Mouse (Mus musculus): ENCODE data around the gene Hsf5.
A peak's percentile ranks its signal among the peaks of the same experiment; 100 is the strongest.

Hsf5 gene

GRCm38 (mm10) chr11:87642865-87643264 lies 25.9 kb downstream of the Hsf5 start:
- DNase-seq, result no peak

DNA sequence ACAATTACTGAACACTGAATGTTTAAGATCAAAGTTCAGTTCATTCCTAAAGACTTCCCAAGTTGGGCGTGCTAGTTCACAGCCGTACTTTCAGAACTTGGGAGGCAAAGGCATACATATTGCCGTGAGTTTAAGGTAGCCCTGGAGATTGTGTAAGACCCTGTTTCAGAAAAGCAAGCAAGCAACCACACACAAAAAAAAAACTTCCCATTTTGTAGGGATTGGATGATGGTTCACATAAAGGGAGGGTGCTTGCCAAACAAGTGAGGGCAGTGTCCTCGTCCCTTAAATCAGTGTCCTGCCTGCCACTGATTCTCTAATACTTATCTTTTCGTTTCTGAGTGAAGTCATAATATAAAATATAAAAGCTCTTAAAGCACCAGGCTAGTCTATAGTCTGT lies 37.7 kb downstream of the Hsf5 start:
- no peak for DNase-seq

GRCm38 (mm10) chr11:87659216-87659615 lies 42.3 kb downstream of the Hsf5 start:
- no peak for DNase-seq

DNA sequence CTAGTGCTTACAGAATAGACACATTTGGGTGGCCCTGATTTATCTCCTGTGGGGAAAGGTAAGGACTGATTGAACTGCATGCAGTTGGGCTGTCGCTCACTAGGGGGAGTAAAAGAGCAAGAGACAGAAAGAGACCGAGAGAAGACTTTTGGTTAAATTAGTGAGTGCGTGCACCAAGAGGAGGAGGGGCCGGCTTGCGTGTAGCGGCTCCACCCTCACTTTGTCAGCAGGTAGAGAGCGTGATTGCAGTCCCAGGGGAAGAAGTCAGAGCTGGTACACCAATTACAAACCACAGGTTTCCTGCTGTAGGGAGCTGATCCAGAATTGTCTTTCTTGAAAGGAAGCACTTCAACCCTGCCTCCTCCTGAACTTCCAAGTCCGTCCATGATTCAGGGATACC lies 45.4 kb downstream of the Hsf5 start, which contains the start of gene Rnf43:
Gene Rnf43 (plus strand): TSS at position 316 of the 400 bp plus-strand sequence.
- DNase-seq, result peak; percentile 83

GRCm38 (mm10) chr11:87662822-87663221 lies 45.9 kb downstream of the Hsf5 start:
- no peak for DNase-seq

GRCm38 (mm10) chr11:87663948-87664347 lies 47.0 kb downstream of the Hsf5 start:
- DNase-seq, result no peak

DNA sequence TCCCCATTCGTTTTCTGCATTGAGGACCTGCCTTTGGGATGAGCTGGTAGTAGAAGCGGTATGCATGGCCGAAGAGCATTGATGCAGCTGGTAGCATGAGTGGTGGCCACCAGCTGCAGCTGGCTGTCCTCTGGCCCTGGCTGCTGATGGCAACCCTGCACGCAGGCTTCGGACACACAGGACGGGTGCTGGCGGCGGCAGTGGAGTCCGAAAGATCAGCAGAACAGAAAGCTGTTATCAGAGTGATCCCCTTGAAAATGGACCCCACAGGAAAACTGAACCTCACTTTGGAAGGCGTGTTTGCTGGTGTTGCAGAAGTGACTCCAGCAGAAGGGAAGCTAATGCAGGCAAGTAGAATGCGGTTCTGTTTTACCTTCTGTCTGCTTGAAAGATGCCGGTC lies 47.6 kb downstream of the Hsf5 start:
- DNase-seq, result no peak

DNA sequence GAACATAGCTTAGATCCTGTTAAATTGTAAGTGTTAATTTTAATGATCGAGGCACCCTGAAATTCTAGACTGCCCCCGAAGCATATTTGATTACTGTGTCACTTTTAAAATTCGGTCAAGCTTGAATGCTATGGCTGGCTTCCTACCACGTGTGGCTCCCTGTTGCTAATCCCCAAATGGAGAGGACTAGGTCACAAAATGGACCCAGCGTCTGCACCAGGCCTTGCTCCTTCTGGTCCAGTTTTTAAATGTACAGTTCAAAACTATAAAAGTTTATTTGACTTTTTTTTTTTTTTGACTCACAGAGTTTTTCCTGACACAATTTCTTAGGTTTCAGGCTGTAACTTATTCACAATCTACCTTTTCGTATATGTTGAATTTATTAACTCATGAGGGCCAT lies 48.3 kb downstream of the Hsf5 start:
- DNase-seq, result no peak

DNA sequence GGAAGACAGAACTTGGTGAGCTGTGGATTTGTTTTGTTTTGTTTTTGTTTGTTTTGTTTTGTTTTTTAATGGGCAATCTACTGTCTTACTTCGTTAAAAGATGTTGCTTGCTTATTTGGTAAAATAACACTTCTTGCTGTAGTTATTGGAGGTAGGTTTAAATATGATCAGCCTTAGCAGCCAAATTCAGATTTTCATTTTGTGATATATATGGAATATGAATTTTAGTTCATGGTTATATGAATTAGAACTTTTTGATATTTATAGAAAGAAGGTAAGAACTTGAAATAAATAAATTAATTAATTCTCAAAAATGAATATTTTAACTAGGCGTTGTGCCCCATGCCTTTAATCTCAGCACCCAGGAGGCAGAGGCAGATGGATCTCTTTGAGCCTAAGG lies 48.7 kb downstream of the Hsf5 start:
- no peak for DNase-seq

DNA sequence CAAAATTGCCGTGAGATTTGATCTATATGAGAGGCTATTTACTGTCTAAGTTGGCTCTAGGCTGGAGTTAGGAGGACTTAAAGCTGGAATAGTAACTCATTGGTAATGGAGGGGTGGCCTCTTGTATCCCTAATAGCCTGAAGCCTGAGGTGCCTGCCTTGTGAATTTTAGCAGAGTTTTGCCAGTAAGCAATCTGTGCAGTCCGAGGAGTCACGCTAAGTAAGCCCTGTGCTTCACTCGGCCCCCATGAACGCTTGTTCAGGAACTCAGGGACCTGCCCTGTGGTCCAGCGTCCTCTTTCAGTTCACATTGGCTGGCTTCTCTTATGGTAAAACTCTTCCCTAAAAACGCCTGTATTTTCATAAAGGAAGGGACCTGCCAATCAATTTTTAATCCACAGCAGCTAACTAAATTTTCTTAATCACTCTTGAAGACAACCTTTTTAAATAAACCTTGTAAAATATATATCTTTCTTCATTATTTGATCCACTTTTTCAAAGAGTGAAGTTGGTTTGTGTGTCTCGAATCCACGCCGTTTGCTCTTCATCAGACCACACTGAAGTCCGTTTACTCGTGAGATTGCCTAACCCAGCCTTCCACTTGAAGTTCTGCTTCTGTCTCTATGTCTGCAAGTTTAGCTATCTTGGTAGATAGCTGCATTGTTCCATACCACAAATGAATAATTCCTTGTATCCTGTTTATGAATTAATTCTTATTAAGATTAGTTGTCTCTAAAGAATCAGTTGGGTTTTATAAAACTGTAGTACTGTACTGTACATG lies 49.5 kb downstream of the Hsf5 start:
- DNase-seq, result no peak

GRCm38 (mm10) chr11:87667107-87668090 lies 50.4 kb downstream of the Hsf5 start:
- DNase-seq, result no peak

GRCm38 (mm10) chr11:87673282-87673681 lies 56.3 kb downstream of the Hsf5 start:
- DNase-seq, result no peak

- no peak for DNase-seq
These were observed 58.6 kb downstream of the Hsf5 start for GRCm38 (mm10) chr11:87675606-87676005.

GRCm38 (mm10) chr11:87677756-87678155 lies 60.8 kb downstream of the Hsf5 start:
- DNase-seq, result no peak

DNA sequence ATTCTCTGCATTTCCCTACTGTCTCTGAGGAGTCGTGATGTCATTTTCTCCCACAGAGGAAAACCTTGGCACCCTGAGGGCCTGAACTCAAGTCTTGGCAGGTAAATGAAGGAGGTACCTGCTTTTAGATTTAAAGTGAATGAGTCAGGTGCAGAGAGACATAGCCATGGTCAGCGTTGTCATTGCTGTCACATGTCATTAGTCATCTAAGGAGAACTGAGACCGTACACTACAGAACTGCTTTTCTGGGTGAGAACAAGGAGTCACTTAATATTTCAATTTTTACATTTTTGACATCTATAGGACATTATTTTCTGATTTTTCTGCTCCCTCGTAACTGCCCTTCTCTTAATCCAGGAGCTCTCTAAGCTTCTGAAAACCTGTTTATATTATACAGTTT lies 61.6 kb downstream of the Hsf5 start:
- DNase-seq, result no peak

DNA sequence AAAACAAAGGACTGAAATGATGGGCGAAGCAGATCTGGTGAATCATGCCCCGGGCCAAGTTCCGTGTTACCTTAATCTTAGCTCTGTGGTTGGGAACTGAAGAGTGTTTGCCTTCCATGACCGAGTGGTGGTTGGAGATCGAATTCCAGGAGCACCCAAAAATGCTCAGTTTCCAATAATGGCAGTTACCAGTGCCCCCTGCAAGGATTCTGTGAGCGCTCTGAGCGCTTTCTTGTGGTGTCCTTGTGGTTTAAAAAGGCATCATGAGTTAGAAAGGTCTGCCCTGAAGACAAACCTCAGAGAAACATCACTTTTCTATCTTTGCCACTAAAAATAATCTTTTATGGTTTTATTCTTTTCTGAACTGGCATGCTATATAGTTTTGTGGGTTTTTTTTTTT lies 62.0 kb downstream of the Hsf5 start:
- DNase-seq, result no peak

GRCm38 (mm10) chr11:87680786-87681185 lies 63.8 kb downstream of the Hsf5 start:
- DNase-seq, result no peak

GRCm38 (mm10) chr11:87682096-87682495 lies 65.1 kb downstream of the Hsf5 start:
- DNase-seq, result no peak

DNA sequence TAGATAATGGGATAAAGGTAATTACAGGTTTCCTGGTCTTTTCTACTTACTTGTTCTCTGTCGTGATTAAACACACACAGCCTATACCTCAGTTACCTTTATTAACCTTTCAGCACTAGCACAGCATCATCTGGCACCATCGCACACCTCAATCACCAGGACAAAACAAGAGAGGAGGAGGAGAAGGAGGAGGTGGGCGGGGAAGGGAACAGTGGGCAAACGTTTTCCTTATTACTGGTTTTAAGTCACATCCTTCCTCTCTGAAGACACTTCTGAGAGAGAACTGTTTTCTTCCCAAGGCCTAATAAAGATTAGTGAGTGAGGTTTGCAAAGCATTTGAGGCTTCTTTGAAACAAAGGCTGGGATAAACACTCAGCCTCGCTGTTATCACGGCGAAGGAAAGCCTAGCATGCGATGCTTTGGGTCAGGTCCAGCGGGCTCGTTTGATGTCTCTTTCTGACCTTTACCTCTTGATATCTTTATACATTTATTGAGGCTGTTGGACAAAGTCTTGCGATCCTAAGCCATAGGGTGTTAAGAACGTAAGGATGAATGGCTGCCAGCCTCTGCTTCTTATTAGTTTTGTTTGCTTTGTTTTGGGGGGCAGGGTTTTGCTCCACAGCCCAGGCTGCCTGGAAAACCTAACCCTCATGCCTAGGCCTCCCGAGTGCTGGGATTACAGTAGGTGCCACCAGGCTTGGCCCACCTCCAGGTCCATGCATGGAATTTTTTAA lies 66.0 kb downstream of the Hsf5 start:
- no peak for DNase-seq

GRCm38 (mm10) chr11:87686407-87686806 lies 69.4 kb downstream of the Hsf5 start:
- no peak for DNase-seq

DNA sequence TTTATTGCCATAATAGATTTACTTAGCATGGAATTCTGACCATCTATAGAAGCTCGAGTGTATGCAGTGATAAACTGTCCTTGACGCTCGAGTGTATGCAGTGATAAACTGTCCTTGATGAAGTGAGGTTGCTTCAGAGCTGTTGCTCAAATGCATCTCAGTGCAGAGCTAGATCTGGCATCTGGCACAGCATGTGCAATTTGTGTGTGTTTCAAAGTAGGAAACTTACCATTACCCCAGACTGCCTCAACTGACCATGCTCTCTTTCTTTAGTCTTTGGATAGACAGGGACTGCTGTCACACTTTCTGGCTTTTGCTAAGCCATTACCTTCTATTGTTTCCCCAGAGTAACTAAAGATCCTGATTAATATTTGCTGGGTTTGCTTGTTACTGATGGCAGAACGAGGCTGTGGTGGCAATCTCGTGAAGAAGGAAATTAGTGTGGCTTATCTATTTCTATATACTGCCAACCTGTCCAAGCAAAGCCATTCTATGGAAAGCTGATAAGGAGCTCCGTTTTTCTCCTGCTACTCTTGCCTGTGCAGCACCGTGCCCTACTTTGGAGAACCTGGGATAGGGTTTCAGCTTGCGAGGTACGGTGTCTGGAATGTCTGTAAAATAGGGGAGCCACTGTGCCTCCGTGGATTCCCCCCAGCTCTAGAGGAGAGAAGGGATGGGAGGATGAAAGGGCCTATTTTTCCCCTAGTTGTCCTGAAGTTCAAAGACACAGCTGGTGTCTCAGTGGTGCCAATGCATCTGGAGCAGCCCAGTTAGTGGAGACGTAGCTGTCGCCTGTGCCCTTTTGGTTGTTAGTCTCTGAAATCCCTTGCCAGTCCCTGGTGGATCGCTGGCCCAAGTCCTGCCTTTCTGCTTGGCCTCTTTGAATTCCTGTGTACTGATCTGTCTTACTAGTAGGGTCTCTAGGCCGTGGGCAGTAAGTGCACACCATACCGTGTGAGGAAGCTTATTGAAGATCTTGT lies 70.6 kb downstream of the Hsf5 start:
- DNase-seq, result no peak
